Mouse (Mus musculus): ENCODE measurements around the gene Zcchc18.
"Not testable (repeated sequence)": the region's sequence is repeated elsewhere in the genome, so short reads cannot be mapped to it uniquely, and the experiment has no call there.

Gene Zcchc18

GRCm38 (mm10) chrX:136992978-136993547 is at the start of gene Zcchc18:
TSS of gene Zcchc18 (plus strand) at chrX:136993155.
- DNase-seq (ENCODE audit: extremely low spot score, low read depth, low spot score) = peak; percentile 14

GRCm38 (mm10) chrX:136957583-136958279 is 35.2 kb upstream of the Zcchc18 start:
- not testable (repeated sequence) for DNase-seq (ENCODE audit: extremely low spot score, low read depth, low spot score)

- DNase-seq (ENCODE audit: extremely low spot score, low read depth, low spot score) = not testable (repeated sequence)
These were observed 34.7 kb upstream of the Zcchc18 start for GRCm38 (mm10) chrX:136958300-136958699.

GRCm38 (mm10) chrX:136959688-136960087 is 33.3 kb upstream of the Zcchc18 start:
- no peak for DNase-seq (ENCODE audit: extremely low spot score, low read depth, low spot score)

- not testable (repeated sequence) for DNase-seq (ENCODE audit: extremely low spot score, low read depth, low spot score)
These were observed 17.6 kb upstream of the Zcchc18 start, which contains the start of gene Tmsb15b2 for GRCm38 (mm10) chrX:136975397-136975796. TSS of gene Tmsb15b2 (minus strand) at chrX:136975497.

- peak; percentile 10 for DNase-seq (ENCODE audit: extremely low spot score, low read depth, low spot score)
These were observed 16.4 kb upstream of the Zcchc18 start, which contains the start of the genes Tmsb15l and Tmsb15b1 for GRCm38 (mm10) chrX:136976424-136977084. TSS of gene Tmsb15l (minus strand) at chrX:136976869. TSS of gene Tmsb15b1 (minus strand) at chrX:136976874.

GRCm38 (mm10) chrX:136978616-136979015 is 14.3 kb upstream of the Zcchc18 start:
- no peak for DNase-seq (ENCODE audit: extremely low spot score, low read depth, low spot score)

GRCm38 (mm10) chrX:136986039-136986438 is 6.9 kb upstream of the Zcchc18 start:
- DNase-seq (ENCODE audit: extremely low spot score, low read depth, low spot score) = no peak

- DNase-seq (ENCODE audit: extremely low spot score, low read depth, low spot score) = no peak
These were observed 1.7 kb upstream of the Zcchc18 start for GRCm38 (mm10) chrX:136991274-136991673.

- DNase-seq (ENCODE audit: extremely low spot score, low read depth, low spot score) = peak; percentile 2
These were observed 577 bp upstream of the Zcchc18 start for GRCm38 (mm10) chrX:136992191-136992965.

- no peak for DNase-seq (ENCODE audit: extremely low spot score, low read depth, low spot score)
These were observed 686 bp downstream of the Zcchc18 start for GRCm38 (mm10) chrX:136993641-136994040.

GRCm38 (mm10) chrX:136996256-136996655 is 3.3 kb downstream of the Zcchc18 start:
- DNase-seq (ENCODE audit: extremely low spot score, low read depth, low spot score) = no peak

- DNase-seq (ENCODE audit: extremely low spot score, low read depth, low spot score) = no peak
These were observed 22.2 kb downstream of the Zcchc18 start for GRCm38 (mm10) chrX:137015099-137015709.

GRCm38 (mm10) chrX:137017668-137018067 is 24.7 kb downstream of the Zcchc18 start:
- DNase-seq (ENCODE audit: extremely low spot score, low read depth, low spot score) = no peak

- peak; percentile 35 for DNase-seq (ENCODE audit: extremely low spot score, low read depth, low spot score)
These were observed 26.4 kb downstream of the Zcchc18 start for GRCm38 (mm10) chrX:137019310-137019709.

- no peak for DNase-seq (ENCODE audit: extremely low spot score, low read depth, low spot score)
These were observed 38.0 kb downstream of the Zcchc18 start for GRCm38 (mm10) chrX:137030916-137031315.

GRCm38 (mm10) chrX:137031726-137032125 is 38.8 kb downstream of the Zcchc18 start:
- DNase-seq (ENCODE audit: extremely low spot score, low read depth, low spot score) = no peak

GRCm38 (mm10) chrX:137034322-137034721 is 41.4 kb downstream of the Zcchc18 start:
- no peak for DNase-seq (ENCODE audit: extremely low spot score, low read depth, low spot score)

- no peak for DNase-seq (ENCODE audit: extremely low spot score, low read depth, low spot score)
These were observed 44.6 kb downstream of the Zcchc18 start for GRCm38 (mm10) chrX:137037470-137037999.

- DNase-seq (ENCODE audit: extremely low spot score, low read depth, low spot score) = peak; percentile 60
These were observed 45.1 kb downstream of the Zcchc18 start, which contains the start of gene Slc25a53 for GRCm38 (mm10) chrX:137038000-137038483. TSS of gene Slc25a53 (minus strand) at chrX:137038302.
